Mouse (Mus musculus): ENCODE measurements around the gene Tox2.

The Tox2 gene

DNA sequence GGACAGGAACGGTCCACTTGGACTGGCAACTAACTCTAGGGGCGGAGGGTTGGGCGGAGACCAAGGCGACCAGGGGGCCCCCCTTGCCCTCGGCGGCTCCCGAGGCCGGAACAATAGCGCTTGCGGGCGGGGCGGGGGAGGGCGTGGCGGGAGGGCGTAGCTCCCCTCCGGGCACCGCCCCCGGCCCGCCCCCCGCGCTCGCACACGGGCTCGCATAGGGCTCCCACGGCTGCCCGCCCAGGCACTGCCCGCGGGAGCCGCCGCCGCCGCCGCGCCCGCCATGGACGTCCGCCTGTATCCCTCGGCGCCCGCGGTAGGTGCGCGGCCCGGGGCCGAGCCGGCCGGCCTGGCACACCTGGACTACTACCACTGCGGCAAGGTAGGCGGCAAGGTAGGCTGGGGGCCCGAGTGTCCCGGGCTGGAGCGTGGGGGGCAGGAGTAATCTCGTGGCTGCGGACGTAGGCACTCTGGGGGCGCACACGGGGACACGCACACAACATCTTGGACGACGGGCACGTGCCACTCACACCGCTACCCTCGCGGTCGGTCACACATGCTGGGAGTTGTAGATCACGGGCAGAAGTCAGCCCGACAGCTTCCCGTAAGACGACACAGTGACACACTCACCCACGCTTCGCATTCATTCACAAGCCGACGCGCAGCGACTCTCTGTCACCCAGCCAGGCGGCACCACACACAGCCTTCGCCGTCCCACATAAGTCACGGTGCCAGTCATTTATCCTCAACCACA lies at the start of gene Tox2:
Tox2 (plus strand) TSS at position 242 of the 751 bp plus-strand sequence.
- DNase-seq (ENCODE audit: low read depth) = peak; percentile 79

DNA sequence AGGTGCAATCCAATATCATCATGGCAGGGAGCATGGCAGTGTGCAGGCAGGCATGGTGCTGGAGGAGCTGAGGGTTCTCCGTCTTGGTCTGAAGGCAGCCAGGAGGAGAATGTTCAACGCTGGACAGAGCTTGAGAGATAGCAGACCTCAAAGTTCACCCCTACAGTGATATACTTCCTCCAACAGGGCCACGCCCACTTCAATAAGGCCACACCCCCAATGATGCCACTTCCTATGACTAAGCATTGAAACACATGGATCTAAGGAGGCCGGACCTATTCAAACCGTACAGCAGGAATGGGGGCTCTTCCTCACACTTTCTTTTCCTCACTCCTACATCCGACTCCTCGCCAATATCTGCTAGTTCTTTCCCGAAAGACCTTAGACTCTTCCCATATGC lies 48.3 kb upstream of the Tox2 start:
- DNase-seq (ENCODE audit: low read depth) = no peak

DNA sequence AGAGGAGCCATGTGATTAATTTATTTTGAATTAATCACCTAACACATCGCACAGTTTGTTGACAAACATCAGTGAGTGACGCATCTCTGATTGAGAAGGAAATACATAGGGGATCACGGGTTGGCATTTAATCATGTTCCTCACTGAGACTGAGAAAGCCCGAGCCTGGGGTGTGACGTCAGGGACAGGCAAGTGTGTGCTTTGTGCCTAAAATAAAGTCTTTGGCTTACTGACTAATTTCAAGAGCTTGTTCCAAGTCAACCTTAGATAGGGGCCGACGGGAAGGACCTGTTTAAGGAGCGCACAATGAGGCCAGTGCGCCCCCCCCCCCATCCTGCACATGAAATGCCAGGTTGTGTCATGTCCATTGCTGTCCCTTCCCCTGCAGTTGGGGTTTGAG lies 43.9 kb upstream of the Tox2 start:
- no peak for DNase-seq (ENCODE audit: low read depth)

DNA sequence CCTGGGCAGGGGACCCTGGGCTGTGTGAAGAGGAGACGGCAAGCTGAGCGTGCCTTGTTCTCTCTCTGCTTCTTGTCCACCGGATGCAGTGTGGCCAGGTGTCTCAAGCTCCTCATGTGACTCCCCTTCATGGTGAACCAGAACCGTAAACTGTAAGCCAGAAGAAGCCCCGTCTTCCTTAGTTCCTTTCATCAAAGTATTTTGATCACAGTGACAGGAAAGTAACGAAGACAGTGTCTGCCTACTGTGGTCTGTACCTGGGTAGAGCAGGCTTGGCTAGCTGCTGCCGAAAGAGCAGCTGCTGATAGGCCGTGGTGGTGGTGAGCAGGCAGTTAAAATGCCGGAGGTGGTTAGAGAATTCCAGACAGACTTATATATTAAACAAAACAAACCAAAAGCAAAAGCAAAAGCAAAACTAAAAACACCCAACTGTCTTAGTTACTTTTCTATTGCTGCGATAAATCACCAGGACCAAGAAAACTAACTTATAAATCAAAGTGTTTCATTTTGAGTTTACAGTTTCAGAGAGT lies 38.4 kb upstream of the Tox2 start:
- DNase-seq (ENCODE audit: low read depth) = peak; percentile 65

DNA sequence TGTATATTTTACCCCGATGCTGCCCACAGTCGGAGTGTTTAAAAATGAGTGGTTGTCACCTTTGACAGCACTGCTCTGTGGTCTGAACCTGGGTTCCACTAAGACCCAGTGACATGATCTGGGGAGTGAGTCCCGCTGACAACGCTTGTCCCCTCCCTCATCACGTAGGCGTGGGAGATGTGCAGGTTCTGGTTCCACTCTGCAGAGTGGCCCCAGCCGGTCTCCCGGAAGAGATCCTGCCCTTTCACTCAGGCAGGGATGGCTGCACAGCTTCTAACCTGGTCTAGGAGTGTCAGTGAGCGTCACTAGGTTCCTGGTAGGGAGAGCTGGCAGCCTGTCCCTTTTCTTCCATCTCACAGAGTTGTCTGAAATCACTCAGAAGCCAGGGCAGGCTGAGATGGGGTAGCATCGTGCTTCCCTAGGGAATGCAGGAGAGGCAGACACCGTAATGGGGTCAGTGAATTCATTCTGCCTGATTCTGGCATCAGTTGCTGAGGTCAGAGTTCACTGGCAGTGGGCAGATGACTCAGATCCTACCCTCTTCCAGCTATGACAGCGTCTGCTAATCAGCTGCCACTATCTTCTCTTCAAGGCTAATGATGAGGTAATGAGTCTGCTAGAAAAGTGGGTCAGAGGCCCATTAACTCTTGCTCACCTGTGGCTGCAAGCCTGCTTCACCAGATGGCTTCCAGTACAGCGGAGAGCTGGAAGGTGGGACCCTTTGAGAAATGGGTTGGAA lies 36.7 kb upstream of the Tox2 start:
- DNase-seq (ENCODE audit: low read depth) = no peak

DNA sequence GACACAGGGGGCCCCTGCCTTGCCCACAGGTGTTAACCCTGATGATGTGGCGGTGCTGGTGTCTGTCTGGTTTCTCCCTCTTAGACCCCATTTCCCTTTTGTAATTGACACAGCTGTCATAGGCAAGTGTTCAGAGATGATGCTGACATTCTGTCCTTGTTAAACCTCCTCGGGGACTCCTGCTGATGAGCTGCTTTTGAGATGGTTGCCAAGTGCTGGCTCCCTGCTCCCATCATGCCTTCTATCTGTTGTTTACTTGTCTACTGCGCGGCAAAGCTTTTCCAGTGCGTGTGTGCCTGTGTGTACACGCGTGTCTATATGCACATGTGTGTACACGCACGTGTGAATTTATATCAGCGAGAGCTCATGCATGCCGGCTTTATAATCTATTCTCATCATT lies 31.0 kb upstream of the Tox2 start:
- DNase-seq (ENCODE audit: low read depth) = no peak

DNA sequence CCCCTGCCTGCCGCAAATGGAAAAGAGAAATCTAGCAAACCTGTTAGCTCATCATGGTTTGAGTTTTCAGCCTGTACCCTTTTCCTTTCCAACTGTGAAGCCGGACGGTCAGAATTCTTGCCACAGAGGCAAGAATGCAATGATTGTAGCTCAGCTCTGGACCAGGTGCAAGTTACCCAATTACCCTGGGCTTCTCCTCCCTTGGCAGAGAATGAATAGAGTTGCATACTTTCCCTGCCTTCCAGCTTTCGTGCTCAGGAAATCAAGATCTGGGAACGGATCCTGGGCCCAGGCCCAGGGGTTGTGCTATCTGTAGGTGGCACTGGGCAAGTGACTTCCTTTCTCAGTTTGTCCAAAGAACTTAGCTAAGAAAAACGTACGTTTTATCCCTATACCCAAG lies 28.9 kb upstream of the Tox2 start:
- no peak for DNase-seq (ENCODE audit: low read depth)

DNA sequence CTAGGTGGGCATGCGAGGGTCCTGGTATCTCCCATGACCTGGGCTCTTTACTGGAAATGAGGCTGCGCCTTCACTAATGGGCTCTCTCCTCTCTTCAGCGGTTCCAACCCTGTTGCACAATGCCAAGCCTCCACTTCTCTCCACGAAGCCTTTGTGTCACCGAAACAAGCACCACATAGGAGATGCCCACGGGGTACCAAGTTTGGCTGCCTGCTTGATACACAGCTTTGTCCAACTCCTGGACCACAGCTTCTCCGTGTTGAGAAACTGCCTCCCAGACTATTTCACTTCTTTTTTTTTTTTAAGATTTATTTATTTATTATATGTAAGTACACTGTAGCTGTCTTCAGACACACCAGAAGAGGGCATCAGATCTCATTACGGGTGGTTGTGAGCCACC lies 27.1 kb upstream of the Tox2 start:
- no peak for DNase-seq (ENCODE audit: low read depth)

DNA sequence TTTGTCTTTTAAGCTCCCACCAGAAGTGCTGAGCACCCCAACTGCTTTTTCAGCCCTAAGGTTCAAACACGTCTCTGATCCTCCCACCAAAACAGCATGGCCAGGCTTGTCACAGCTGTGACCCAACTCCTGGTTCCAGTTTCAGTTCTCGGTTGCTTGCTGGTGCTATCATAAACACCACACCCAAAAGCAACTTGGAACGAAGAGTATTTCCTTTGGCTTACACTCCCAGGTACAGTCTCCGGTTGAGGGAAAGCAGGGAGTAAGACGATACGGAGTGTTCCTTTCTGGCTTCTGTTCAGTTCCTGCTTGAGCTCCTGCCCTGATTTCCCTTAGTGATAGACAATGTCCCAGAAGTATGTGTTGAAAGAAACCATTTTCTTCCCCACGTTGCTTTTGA lies 26.4 kb upstream of the Tox2 start:
- DNase-seq (ENCODE audit: low read depth) = no peak

DNA sequence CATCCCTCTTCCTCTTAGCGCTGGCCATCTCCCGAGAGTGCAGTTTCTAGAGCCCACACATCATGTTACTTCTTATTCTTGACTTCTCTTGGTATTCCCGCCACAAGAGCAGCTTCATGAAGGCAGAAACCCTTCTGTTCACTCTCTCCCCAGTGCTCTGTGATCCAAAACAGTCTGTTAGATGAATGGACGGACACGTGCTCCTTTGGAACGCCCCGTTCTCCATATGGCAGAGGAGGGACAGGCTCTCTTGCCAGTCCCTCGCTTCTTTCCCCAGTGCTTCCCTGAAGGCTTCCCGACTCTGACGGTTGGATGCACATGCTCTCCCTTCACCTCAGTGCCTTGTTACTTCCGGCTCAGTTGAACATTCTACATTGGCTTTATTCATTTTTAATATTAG lies 15.4 kb upstream of the Tox2 start:
- DNase-seq (ENCODE audit: low read depth) = no peak

DNA sequence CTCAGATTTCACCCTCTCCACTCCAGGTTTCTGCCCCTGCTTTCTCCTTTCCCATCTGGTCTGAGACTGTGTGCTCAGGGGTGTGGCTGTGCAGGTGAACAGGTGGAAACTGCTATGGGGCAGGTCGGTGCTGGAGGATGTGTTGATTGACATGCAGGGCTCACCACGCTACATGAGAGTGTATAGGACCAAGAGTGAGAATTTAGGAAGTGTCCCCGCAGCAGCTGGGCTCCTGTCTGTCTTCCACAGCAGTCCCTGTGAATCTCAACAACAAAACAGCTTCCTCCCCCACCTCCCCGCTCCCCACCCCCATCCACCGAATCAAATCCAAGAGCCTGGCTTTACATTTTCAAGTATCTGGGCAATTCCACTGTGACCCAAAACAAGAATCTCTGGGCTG lies 13.3 kb upstream of the Tox2 start:
- DNase-seq (ENCODE audit: low read depth) = no peak

DNA sequence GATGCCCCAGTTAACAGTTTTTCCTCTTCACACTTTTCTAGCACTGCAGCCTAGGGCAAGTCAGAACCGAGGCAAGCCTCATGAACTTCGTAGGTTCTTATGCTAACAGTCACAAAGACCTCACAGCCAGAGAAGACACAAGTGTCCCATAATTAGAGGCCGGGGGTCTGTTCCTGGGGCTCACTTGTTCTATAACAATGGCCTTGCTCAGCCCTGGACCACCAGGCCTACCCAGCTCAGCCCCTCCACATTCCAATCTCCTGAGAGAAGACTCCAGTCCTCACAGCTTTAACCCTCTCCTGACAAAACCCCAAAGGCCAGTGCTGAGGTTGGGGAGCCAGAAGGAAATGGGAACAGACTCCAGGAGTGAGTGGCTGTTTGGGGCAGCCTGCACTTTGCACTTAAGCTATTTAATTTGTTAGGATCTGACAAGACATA lies 12.9 kb upstream of the Tox2 start:
- DNase-seq (ENCODE audit: low read depth) = no peak

DNA sequence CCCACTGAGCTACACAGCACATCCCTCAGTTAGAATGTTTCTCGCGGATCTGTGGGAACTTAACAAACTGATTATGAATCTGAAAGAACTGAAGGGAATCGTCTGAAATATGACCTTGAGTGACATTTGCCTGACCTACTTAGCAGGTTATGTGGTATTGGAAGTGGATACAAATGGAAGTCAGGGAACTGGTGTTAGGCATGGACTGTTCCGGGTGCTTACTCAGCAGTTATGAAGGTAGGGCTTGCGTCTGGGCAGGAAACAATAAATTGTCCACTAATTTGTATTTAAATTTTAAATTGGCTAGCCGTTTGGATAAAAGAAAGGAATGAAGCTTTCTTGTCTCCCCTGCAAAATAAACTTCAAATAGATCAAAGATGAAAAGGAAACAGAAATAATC lies 10.4 kb upstream of the Tox2 start:
- no peak for DNase-seq (ENCODE audit: low read depth)

DNA sequence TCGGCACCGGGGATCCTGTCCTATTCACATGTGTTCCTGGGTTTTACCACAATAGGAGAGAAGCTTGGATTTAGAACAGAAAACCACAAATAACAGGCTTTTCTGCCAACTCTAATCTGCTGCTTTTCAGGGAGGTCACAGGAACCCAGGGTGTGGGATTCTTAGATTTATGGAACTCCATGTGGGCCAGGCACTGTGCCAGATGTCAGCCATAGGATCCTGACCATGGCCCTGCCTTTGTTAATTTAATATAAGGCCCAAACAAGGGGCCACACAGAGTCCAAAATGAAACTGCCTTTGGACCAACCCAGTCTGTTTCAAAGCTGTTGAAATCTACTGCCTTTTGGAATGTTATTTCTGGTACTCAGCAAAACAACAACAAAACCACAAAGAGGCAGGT lies 8.9 kb upstream of the Tox2 start:
- DNase-seq (ENCODE audit: low read depth) = no peak

DNA sequence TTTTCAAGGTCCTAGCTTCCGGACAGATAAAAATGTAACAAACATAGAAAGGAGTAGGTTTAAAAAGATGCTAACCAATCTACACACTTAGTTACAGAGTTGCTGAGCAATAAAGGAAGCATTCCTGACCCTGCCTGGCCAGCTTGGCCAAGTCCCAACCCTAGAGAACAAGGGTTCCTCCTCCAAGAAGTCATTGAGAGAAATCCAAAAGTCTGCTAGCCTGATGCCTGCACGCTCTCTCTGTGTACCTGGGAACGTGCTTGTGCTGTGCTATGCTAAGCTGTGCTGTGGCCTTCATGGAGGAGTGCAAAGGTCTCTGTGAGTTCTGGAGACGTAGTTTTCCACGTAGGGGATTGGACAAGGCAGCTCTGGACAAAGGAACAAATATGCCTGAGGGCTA lies 8.4 kb upstream of the Tox2 start:
- DNase-seq (ENCODE audit: low read depth) = no peak

DNA sequence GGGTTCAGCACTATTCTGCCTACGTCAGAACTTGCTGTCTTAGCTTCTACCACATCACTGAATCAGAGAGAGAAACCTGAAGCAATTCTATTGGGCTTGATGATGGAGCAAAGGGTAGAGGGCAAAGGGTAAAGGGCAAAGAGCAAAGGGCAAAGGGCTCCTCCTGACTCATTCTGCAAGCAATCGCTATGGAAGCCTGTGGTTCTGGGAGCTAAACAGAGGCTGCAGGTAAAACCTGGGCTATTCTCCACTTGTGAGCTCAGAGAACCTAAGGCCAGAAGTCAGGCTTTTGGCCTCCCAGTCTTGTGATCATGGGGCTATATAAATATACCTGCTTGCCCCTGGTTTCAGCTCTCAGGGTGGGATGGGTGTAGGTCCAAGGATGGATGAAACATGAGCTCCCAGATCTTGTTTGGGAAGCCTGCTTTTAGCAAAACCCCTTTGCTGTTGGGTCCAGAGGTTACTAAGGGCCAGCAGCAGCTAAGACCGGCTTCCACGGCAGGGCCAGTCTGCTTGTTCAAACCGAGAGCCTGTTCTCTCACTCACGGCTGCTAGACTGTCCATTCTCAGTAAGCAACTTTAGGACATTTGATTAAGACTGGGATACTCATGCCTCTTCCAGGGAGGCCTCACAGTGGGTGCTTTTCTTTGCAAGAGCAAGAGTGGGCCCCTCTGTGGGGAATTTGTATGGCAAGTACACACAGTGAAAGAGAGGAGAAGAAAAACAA lies 7.7 kb upstream of the Tox2 start:
- no peak for DNase-seq (ENCODE audit: low read depth)

DNA sequence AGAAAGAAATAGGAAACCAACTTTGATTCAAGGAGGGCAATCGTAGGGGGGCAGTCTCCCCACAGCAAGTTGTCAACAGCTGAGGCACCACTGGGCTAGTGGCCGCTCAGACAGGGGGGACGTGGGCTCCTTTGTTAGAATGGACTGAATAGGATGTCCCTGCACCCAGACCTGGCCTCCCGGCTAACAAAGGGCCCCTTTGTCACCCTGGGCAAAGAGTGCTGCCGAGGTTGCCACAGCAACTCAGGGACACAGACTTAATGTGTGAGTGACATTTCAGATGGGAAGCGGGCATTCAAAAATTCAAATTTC lies 7.1 kb upstream of the Tox2 start:
- DNase-seq (ENCODE audit: low read depth) = no peak

DNA sequence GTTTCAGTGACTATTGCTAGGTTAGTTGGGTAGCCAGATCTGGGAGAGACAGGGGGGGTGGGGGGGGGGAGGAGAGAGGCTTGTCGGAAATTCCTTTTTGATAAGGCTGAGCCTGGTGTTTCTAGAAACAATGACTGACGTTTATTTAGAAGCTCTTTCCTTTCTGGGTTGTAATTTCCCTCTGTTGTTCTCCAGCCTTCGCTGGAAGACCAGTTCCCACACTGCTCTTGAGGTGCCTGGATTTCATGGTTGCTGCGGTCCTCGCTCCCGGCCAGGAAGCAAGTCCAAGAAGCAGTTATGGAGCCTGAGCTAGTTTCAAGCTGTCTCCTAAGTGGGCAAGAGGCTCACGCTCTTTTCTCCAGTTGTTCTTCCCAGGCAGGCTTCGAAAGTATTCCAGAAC lies 1.0 kb upstream of the Tox2 start:
- DNase-seq (ENCODE audit: low read depth) = no peak

DNA sequence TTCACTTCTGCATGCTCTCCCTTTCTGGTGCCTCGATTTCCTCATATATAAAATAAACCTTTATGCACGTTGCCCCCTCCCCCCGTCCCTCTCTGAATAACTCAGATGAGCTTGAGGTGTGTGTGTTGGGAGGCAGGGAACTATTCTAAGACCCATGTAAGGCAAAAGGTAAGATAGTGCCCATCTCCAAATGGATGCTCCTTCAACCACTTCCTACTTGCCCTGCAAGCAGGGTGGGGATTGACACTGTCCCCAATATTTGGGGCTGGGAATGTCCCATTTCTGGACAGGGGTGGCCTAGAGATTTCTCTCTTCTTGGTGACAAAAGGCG lies 407 bp upstream of the Tox2 start:
- no peak for DNase-seq (ENCODE audit: low read depth)

DNA sequence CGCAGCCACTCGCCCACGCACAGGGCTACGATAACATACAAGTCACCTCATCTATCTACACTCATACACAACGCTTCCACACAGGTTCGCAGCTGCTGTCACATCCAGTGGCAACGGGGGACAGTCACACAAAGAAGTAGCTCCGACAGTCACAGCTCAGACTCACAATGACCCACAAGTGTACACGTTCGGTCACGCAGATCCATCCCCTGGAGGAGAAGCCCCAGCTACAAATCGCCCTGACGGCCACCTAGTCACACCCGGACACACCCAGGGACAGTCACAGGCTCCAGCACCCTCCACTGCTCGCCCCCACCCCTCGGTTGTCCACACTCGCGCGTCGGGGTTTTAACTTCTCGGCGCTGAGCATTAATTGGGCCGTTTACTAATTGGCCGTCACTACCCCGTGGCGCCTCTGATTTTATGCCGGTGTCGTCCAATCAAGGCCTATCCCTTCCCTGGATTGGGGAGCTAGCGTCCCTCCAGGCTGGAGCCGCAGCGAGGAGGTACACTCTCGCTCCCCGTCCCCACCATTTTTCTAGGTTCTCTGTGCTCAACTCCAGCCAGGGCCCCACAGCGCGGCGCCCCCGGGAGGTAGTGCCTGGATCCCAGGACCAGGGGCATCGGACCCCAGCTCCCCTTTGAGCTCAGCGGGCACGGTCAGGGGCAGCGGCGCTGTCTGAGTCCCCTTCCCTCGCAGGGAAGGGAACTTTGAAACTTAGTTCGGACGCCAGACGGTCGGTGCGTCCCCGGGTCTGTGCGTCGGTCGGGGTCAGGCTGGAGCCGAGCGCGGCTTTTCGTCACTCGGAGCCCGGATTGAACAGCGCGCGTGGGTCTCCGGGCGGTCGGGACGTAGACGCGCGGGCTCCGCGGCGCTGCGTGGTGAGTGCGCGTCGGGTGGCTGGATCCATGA lies 966 bp downstream of the Tox2 start:
- peak; percentile 33 for DNase-seq (ENCODE audit: low read depth)

DNA sequence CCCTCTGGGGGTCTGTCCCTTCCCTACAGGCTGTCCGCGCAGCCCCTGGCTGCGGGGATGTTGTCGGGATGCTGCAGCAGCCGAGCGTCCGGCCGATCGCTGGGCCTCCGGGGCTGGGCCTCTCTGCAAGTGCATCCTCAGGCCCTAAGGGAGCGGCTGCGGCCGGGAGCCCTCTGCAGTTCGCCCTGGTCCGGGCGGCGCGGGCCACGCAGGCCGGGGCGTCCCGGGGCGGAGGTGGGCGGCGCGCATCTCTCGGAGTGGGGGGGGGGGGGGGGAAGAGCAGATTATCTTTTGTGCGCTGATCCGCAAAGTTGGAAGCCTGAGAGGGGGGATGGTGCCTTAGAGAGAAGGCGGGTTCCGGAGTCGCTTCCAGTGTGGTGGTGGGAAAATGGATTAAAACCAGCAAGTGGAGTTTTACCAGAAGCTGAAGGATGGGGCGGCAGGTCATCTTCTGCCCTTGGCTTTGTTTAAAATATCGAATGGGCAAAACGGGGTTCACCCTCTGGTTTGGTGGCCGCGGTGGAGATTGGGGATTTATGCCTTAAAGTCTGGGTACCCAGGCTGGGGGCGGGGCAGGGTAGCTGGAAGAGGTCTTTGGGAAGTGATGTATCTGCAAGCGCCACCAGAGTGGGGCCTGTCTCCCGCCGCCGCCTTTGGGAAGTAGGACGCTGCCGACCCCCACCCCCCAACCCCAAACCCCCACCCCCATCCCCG lies 1.8 kb downstream of the Tox2 start:
- no peak for DNase-seq (ENCODE audit: low read depth)

DNA sequence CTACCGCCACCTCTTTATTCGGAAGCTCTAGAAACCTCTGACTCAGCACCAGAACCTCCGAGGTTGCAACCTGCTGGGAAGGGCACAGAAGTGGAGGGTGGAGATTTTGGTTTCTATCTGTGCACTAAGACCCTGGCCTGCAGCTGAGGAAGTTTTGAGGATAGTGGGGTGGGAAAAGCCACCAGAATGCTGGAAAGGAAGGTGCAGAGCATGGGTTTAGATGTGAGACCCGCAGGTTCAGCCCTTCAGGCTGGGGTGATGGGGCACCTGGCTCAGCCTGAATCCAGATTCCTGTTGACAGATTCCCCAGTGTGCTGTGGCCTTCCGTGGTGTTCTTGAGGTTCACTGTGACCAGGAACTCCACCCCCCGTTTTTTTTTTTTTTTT lies 2.3 kb downstream of the Tox2 start:
- DNase-seq (ENCODE audit: low read depth) = peak; percentile 13
